Mouse (Mus musculus): ENCODE measurements around the gene Mical2. TPM values are rescaled to one million over a fixed set of nuclear protein-coding genes. Genes with fewer than 3 reads are reported as not detected.

Mical2 gene
- polyA plus RNA-seq, 1 experiment = not detected

GRCm38 (mm10) chr7:112235493-112235892 lies 9.8 kb downstream of the Mical2 start:
- TF ChIP-seq TAL1 (IDR thresholded peaks at IDR 0.05; ENCODE audit: low read length) (no peak), GATA1 (IDR thresholded peaks at IDR 0.05; ENCODE audit: low read length) (no peak)
- H3K4me1 ChIP-seq (ENCODE audit: control insufficient read depth) = no peaks in the 10 kb centered on the region
- no peaks in the 10 kb centered on the region for H3K27me3 ChIP-seq (ENCODE audit: control insufficient read depth)
- H3K36me3 ChIP-seq (ENCODE audit: control insufficient read depth) = no peaks in the 10 kb centered on the region
- H3K4me3 ChIP-seq (replicated peaks) = no peak overlapping the region
- H3K9me3 ChIP-seq (ENCODE audit: control insufficient read depth, low read length) = no peaks in the 10 kb centered on the region

DNA sequence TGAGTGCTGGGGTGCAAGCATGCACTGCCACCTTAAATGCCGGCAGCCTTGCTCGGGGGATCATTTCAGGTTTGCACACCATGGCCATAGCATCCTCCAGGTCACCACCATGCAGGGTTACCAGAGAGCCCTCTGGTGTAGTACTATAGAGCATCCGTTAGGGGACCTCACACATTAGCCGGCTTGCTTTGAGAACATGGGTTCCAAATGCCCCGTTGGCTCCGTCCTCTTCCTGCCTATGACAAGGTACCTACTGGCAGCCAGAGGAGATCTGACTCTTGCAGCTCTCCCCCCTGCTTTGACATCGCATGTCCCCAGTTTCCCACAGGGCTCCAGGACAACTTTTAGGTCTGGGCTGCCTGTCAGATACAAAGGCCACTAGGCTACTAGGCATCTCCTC lies 11.6 kb downstream of the Mical2 start:
- Histone ChIP-seq H3K4me1 (ENCODE audit: control insufficient read depth) (no peaks in the 10 kb centered on the region), H3K9me3 (ENCODE audit: control insufficient read depth, low read length) (no peaks in the 10 kb centered on the region), H3K4me3 (replicated peaks) (no peak overlapping the region), H3K36me3 (ENCODE audit: control insufficient read depth) (no peaks in the 10 kb centered on the region), H3K27me3 (ENCODE audit: control insufficient read depth) (no peaks in the 10 kb centered on the region)
- TF ChIP-seq TAL1 (IDR thresholded peaks at IDR 0.05; ENCODE audit: low read length) (no peak), GATA1 (IDR thresholded peaks at IDR 0.05; ENCODE audit: low read length) (no peak)

- no peak for TF ChIP-seq TAL1 (IDR thresholded peaks at IDR 0.05; ENCODE audit: low read length)
- no peak for TF ChIP-seq GATA1 (IDR thresholded peaks at IDR 0.05; ENCODE audit: low read length)
These were observed 12.2 kb downstream of the Mical2 start for GRCm38 (mm10) chr7:112237868-112238267.

DNA sequence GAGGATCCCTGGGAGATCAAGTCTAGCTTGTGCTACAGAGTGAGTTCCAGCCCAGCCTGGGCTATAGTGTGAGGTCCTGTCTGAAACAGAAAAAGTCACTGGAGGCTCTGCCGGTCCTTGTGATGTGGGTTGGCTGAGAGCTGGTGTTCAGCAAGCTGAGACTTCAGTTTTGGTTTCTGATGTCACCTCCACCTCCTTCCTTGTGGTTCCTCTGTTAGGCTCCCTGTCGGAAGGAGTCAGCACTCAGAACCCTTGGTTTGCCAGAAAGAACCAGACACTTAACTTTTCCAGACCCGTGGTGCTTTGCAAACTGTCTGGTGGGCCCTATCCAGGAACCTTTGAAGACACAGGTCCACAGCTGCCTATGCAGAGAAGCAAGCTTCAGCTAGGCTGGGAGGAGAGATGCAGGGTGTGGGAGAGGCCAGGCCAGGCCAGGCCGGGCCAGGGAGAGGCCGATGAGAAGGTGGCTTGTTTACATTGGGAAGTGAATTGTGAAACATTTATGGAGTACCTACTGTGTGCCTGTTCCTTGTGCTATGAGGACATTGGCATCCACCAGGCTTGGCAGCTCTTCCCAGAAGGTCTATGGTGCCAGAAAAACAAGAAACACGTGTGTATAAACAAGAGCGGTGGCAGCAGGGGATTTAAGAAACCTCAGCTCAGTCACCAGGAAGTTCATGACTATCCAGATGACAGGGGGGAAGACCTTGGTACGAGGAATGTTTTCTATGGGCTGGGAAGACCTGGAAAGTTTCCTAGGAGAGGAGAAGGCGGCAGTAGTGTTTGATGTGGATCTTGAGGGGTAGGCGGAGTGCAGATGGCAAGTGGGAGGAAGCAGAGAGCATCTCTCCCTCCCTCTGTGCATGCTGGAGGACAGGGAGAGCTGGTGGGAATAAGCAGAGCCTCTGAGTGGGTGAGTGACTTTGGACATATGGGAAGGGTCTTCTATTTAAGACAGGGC lies 13.4 kb downstream of the Mical2 start:
- Histone ChIP-seq H3K9me3 (ENCODE audit: control insufficient read depth, low read length) (no peaks in the 10 kb centered on the region), H3K27me3 (ENCODE audit: control insufficient read depth) (no peaks in the 10 kb centered on the region), H3K4me3 (replicated peaks) (no peak overlapping the region), H3K4me1 (ENCODE audit: control insufficient read depth) (no peaks in the 10 kb centered on the region), H3K36me3 (ENCODE audit: control insufficient read depth) (no peaks in the 10 kb centered on the region)
- no peak for TF ChIP-seq GATA1 (IDR thresholded peaks at IDR 0.05; ENCODE audit: low read length)
- TF ChIP-seq TAL1 (IDR thresholded peaks at IDR 0.05; ENCODE audit: low read length) = no peak

More at GRCm38 (mm10) chr7:112237868-112238267, 12.2 kb downstream of the Mical2 start:
- H3K9me3 ChIP-seq (ENCODE audit: control insufficient read depth, low read length) = no peaks in the 10 kb centered on the region
- H3K4me3 ChIP-seq (replicated peaks) = no peak overlapping the region
- no peaks in the 10 kb centered on the region for H3K27me3 ChIP-seq (ENCODE audit: control insufficient read depth)
- H3K36me3 ChIP-seq (ENCODE audit: control insufficient read depth) = no peaks in the 10 kb centered on the region
- no peaks in the 10 kb centered on the region for H3K4me1 ChIP-seq (ENCODE audit: control insufficient read depth)

DNA sequence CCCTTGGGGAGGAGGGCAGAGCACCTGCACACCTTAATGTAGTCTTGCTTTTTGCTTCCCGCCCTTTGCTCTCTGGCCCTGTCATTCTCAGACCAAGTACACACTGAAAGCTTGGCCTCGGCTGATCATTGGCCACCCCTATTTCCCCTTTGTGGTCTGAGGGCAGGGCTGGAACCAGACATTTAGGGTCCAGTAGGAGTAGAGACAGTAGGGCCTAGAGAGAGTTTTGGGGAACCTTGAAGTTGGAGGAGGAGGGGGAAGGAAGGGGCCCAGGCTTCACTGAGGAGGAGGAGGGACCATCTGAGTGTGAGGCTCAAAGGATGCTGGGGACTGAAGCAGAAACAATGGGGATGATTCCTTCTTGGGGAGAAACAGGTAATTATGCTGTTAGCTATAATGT lies 15.1 kb downstream of the Mical2 start:
- no peaks in the 10 kb centered on the region for H3K36me3 ChIP-seq (ENCODE audit: control insufficient read depth)
- no peaks in the 10 kb centered on the region for H3K4me1 ChIP-seq (ENCODE audit: control insufficient read depth)
- no peaks in the 10 kb centered on the region for H3K27me3 ChIP-seq (ENCODE audit: control insufficient read depth)
- TF ChIP-seq TAL1 (IDR thresholded peaks at IDR 0.05; ENCODE audit: low read length) = no peak
- TF ChIP-seq GATA1 (IDR thresholded peaks at IDR 0.05; ENCODE audit: low read length) = no peak
- H3K4me3 ChIP-seq (replicated peaks) = no peak overlapping the region
- no peaks in the 10 kb centered on the region for H3K9me3 ChIP-seq (ENCODE audit: control insufficient read depth, low read length)

- H3K4me1 ChIP-seq (ENCODE audit: control insufficient read depth) = no peaks in the 10 kb centered on the region
- no peak overlapping the region for H3K4me3 ChIP-seq (replicated peaks)
- no peak for TF ChIP-seq GATA1 (IDR thresholded peaks at IDR 0.05; ENCODE audit: low read length)
- TF ChIP-seq TAL1 (IDR thresholded peaks at IDR 0.05; ENCODE audit: low read length) = no peak
- no peaks in the 10 kb centered on the region for H3K9me3 ChIP-seq (ENCODE audit: control insufficient read depth, low read length)
- no peaks in the 10 kb centered on the region for H3K27me3 ChIP-seq (ENCODE audit: control insufficient read depth)
- H3K36me3 ChIP-seq (ENCODE audit: control insufficient read depth) = no peaks in the 10 kb centered on the region
These were observed 15.7 kb downstream of the Mical2 start for GRCm38 (mm10) chr7:112241211-112241944.

GRCm38 (mm10) chr7:112241945-112242329 lies 16.3 kb downstream of the Mical2 start:
- Histone ChIP-seq H3K27me3 (ENCODE audit: control insufficient read depth) (no peaks in the 10 kb centered on the region), H3K9me3 (ENCODE audit: control insufficient read depth, low read length) (no peaks in the 10 kb centered on the region), H3K4me1 (ENCODE audit: control insufficient read depth) (no peaks in the 10 kb centered on the region), H3K4me3 (replicated peaks) (no peak overlapping the region), H3K36me3 (ENCODE audit: control insufficient read depth) (no peaks in the 10 kb centered on the region)
- TF ChIP-seq TAL1 (IDR thresholded peaks at IDR 0.05; ENCODE audit: low read length) = no peak
- TF ChIP-seq GATA1 (IDR thresholded peaks at IDR 0.05; ENCODE audit: low read length) = no peak

- H3K36me3 ChIP-seq (ENCODE audit: control insufficient read depth) = no peaks in the 10 kb centered on the region
- TF ChIP-seq TAL1 (IDR thresholded peaks at IDR 0.05; ENCODE audit: low read length) = no peak
- TF ChIP-seq GATA1 (IDR thresholded peaks at IDR 0.05; ENCODE audit: low read length) = no peak
- no peaks in the 10 kb centered on the region for H3K9me3 ChIP-seq (ENCODE audit: control insufficient read depth, low read length)
- no peak overlapping the region for H3K4me3 ChIP-seq (replicated peaks)
- no peaks in the 10 kb centered on the region for H3K27me3 ChIP-seq (ENCODE audit: control insufficient read depth)
- H3K4me1 ChIP-seq (ENCODE audit: control insufficient read depth) = no peaks in the 10 kb centered on the region
These were observed 16.9 kb downstream of the Mical2 start for GRCm38 (mm10) chr7:112242587-112242986.

GRCm38 (mm10) chr7:112244071-112244470 lies 18.4 kb downstream of the Mical2 start:
- TF ChIP-seq GATA1 (IDR thresholded peaks at IDR 0.05; ENCODE audit: low read length) (no peak), TAL1 (IDR thresholded peaks at IDR 0.05; ENCODE audit: low read length) (no peak)
- Histone ChIP-seq H3K36me3 (ENCODE audit: control insufficient read depth) (no peaks in the 10 kb centered on the region), H3K4me3 (replicated peaks) (no peak overlapping the region), H3K9me3 (ENCODE audit: control insufficient read depth, low read length) (no peaks in the 10 kb centered on the region), H3K4me1 (ENCODE audit: control insufficient read depth) (no peaks in the 10 kb centered on the region), H3K27me3 (ENCODE audit: control insufficient read depth) (no peaks in the 10 kb centered on the region)

Data from erythroblast, embryonic 14.5 days (primary cell).